Mouse (Mus musculus) neural tube, embryonic 14.5 days (tissue): Measurements from ENCODE around the gene Tmem41a. TPM values are rescaled to one million over a fixed set of nuclear protein-coding genes. Genes with fewer than 3 reads are reported as not detected.

Source experiments
- ATAC-seq: fragments of 200-750 bp; cut with Nextera tagmentation; 2 replicates; pipeline ENCODE4 v1.8.0; 2017; ENCODE audit warnings: low read depth, mild to moderate bottlenecking, moderate TSS enrichment, moderate library complexity
- H3K27ac ChIP-seq: fragments of 300-500 bp; sonication (generic); 2 replicates; pipeline ENCODE4 v1.5.1; 2014; ENCODE audit warnings: low read depth, mild to moderate bottlenecking, control low read depth, low read length, moderate library complexity, mixed read lengths
- H3K27me3 ChIP-seq: fragments of 300-500 bp; sonication (generic); 2 replicates; pipeline ENCODE4 v1.6.1; 2014; ENCODE audit warnings: low read length; ENCODE audit not compliant: control insufficient read depth, insufficient read depth
- H3K36me3 ChIP-seq: fragments of 300-500 bp; sonication (generic); 2 replicates; pipeline ENCODE4 v1.6.1; 2014; ENCODE audit warnings: low read length, mixed read lengths; ENCODE audit not compliant: control insufficient read depth, insufficient read depth
- H3K4me1 ChIP-seq: fragments of 300-500 bp; sonication (generic); 2 replicates; pipeline ENCODE4 v1.6.1; 2014; ENCODE audit warnings: low read length; ENCODE audit not compliant: control insufficient read depth, insufficient read depth
- H3K4me2 ChIP-seq: fragments of 300-500 bp; sonication (generic); 2 replicates; pipeline ENCODE4 v1.6.1; 2014; ENCODE audit warnings: mild to moderate bottlenecking, low read depth, low read length, control low read depth
- H3K4me3 ChIP-seq: fragments of 300-500 bp; sonication (generic); 2 replicates; pipeline ENCODE4 v1.5.1; 2014; ENCODE audit warnings: low read depth, low read length, control low read depth, mixed read lengths
- H3K9ac ChIP-seq: fragments of 300-500 bp; sonication (generic); replicated peaks from 2 replicates; pipeline ENCODE4 v1.6.1; 2014; ENCODE audit warnings: low read depth, mild to moderate bottlenecking, control low read depth, low read length, mixed read lengths
- H3K9me3 ChIP-seq: fragments of 300-500 bp; sonication (generic); 2 replicates; pipeline ENCODE4 v1.6.1; 2016; ENCODE audit warnings: low read length; ENCODE audit not compliant: control insufficient read depth
- WGBS: fragments of 180-500 bp; shearing (Covaris S2); extraction: QIAGEN DNeasy Blood & Tissue Kit; methylation state at CpG from one replicate; pipeline ENCODE4 v1.1.7; 2014; 5-methylcytosine and 5-hydroxymethylcytosine counted together
- polyA plus RNA-seq: library from polyadenylated mRNA; unstranded; fragments of >200 nt; fragmentation: Nextera tagmentation; extraction: Ambion mirVana; gene quantifications from 2 replicates; pipeline ENCODE4 v1.2.1, GENCODE M21; 2014

The Tmem41a gene
- polyA plus RNA-seq, 1 experiment from 2014 or later: 50.6 TPM

DNA sequence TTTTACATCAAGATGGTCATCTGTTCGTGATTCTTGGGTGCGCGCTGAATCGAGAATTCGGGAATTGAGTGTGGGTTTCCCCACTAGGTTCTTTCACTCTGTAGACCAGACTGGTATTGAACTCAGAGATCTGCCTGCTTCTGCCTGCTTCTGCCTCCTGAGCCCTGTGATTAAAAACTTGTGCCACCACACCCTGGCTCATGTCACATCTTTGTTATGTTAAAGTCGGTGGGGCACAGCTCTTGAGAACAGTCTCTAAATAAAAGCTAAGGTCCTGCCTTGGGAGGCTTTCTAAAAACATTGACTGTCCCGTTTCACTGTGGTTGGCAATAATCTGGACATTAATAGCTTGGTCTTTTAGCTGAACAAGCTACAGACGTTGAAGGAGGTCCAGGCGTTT is 35.8 kb upstream of the Tmem41a start:
- no peak overlapping the region for H3K4me3 ChIP-seq
- H3K9ac ChIP-seq: no peak overlapping the region
- no peak for ATAC-seq
- H3K27me3 ChIP-seq: no peaks in the 10 kb centered on the region
- 95% methylated on average over 9 of the region's 9 CpGs for whole genome bisulfite sequencing
- H3K9me3 ChIP-seq: no peaks in the 10 kb centered on the region
- H3K36me3 ChIP-seq: no peaks in the 10 kb centered on the region
- H3K4me2 ChIP-seq: no peak overlapping the region
- no peak overlapping the region for H3K27ac ChIP-seq
- H3K4me1 ChIP-seq: no peaks in the 10 kb centered on the region

DNA sequence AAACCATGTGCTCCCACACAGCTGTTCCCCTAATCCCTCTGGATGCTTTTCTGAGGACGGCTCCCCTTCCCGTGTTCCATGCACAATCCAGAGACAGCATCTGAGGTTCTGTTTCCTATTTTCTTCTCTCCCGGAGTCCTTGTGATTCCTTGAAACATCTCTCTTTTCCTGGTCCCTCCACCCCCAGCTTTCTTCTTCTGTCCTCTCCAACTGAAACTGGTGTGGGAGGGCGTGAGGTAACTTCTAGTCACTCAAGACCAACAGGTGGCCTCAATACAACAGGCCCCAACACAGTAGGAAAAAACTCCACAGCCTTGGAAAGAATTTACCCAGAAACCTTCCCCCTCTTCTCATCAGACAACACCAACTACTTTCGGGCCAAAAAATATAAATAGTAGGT is 30.0 kb upstream of the Tmem41a start:
- Histone ChIP-seq H3K9me3 (no peaks in the 10 kb centered on the region), H3K9ac (no peak overlapping the region), H3K4me3 (no peak overlapping the region), H3K27ac (no peak overlapping the region), H3K27me3 (no peaks in the 10 kb centered on the region), H3K4me2 (no peak overlapping the region), H3K36me3 (no peaks in the 10 kb centered on the region), H3K4me1 (peaks cover 3% of the 10 kb centered on the region; the same call in 1 of the 2 replicates)
- WGBS: 87% methylated on average over 5 of the region's 5 CpGs
- ATAC-seq: no peak

GRCm38 (mm10) chr16:21976203-21976602 is 28.9 kb upstream of the Tmem41a start:
- H3K27me3 ChIP-seq: no peaks in the 10 kb centered on the region
- WGBS: 2% methylated on average over 16 of the region's 16 CpGs
- H3K9me3 ChIP-seq: no peaks in the 10 kb centered on the region
- H3K4me3 ChIP-seq: no peak overlapping the region
- no peaks in the 10 kb centered on the region for H3K36me3 ChIP-seq
- H3K4me2 ChIP-seq: peak overlapping the region; percentile 18; the same call in 1 of the 2 replicates
- H3K27ac ChIP-seq: no peak overlapping the region
- peaks cover 3% of the 10 kb centered on the region; the same call in 1 of the 2 replicates for H3K4me1 ChIP-seq
- no peak overlapping the region for H3K9ac ChIP-seq
- no peak for ATAC-seq

GRCm38 (mm10) chr16:21971446-21971845 is 24.1 kb upstream of the Tmem41a start:
- Histone ChIP-seq H3K36me3 (no peaks in the 10 kb centered on the region), H3K4me2 (no peak overlapping the region), H3K9ac (no peak overlapping the region), H3K9me3 (no peaks in the 10 kb centered on the region), H3K27ac (no peak overlapping the region), H3K27me3 (no peaks in the 10 kb centered on the region), H3K4me1 (peaks cover 3% of the 10 kb centered on the region; the same call in 1 of the 2 replicates), H3K4me3 (no peak overlapping the region)
- WGBS: 82% methylated on average over 4 of the region's 4 CpGs
- no peak for ATAC-seq

GRCm38 (mm10) chr16:21970536-21970935 is 23.2 kb upstream of the Tmem41a start:
- 93% methylated on average over 6 of the region's 6 CpGs for WGBS
- no peak for ATAC-seq
- H3K27ac ChIP-seq: no peak overlapping the region
- H3K27me3 ChIP-seq: no peaks in the 10 kb centered on the region
- H3K4me1 ChIP-seq: no peaks in the 10 kb centered on the region
- no peaks in the 10 kb centered on the region for H3K36me3 ChIP-seq
- no peak overlapping the region for H3K9ac ChIP-seq
- H3K4me2 ChIP-seq: no peak overlapping the region
- no peak overlapping the region for H3K4me3 ChIP-seq
- no peaks in the 10 kb centered on the region for H3K9me3 ChIP-seq

DNA sequence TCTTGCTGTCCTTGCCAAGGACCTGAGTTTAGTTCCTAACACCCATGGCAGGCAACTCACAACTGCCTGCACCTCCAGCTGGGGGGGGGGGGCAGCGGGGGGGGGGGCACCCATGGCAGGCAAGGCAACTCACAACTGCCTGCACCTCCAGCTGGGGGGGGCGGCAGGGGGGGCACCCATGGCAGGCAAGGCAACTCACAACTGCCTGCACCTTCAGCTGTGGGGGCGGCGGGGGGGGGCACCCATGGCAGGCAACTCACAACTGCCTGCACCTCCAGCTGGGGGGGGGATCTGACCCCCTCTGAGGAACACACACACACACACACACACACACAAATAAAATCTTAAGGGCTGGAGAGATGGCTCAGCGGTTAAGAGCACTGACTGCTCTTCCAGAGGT is 22.5 kb upstream of the Tmem41a start:
- no peaks in the 10 kb centered on the region for H3K36me3 ChIP-seq
- ATAC-seq: no peak
- no peaks in the 10 kb centered on the region for H3K27me3 ChIP-seq
- no peaks in the 10 kb centered on the region for H3K9me3 ChIP-seq
- 90% methylated on average over 5 of the region's 5 CpGs for WGBS
- H3K27ac ChIP-seq: no peak overlapping the region
- no peak overlapping the region for H3K4me3 ChIP-seq
- H3K4me1 ChIP-seq: no peaks in the 10 kb centered on the region
- H3K9ac ChIP-seq: no peak overlapping the region
- no peak overlapping the region for H3K4me2 ChIP-seq

DNA sequence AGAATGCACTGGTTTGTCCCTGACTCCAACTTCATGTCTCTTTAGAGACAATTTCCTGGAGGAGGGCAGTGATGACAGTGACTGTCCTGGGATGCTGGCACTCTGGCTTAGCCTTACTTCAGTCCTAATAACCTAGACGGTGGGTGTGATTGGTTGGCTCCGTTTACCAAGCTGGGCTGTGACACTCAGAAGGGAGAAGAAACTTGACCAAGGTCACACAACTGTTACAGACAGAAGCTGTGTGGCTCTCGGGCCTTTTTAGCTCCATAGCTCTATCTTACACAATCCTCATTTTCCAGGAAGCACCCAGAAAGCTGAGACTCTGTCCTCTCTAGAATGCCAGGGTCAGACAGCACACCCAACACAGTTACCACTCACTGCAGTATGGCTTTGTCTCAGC is 18.2 kb upstream of the Tmem41a start:
- Histone ChIP-seq H3K9ac (no peak overlapping the region), H3K4me3 (no peak overlapping the region), H3K36me3 (no peaks in the 10 kb centered on the region), H3K4me1 (no peaks in the 10 kb centered on the region), H3K9me3 (no peaks in the 10 kb centered on the region), H3K4me2 (no peak overlapping the region), H3K27me3 (no peaks in the 10 kb centered on the region), H3K27ac (no peak overlapping the region)
- WGBS: 86% methylated on average over 3 of the region's 3 CpGs
- no peak for ATAC-seq

DNA sequence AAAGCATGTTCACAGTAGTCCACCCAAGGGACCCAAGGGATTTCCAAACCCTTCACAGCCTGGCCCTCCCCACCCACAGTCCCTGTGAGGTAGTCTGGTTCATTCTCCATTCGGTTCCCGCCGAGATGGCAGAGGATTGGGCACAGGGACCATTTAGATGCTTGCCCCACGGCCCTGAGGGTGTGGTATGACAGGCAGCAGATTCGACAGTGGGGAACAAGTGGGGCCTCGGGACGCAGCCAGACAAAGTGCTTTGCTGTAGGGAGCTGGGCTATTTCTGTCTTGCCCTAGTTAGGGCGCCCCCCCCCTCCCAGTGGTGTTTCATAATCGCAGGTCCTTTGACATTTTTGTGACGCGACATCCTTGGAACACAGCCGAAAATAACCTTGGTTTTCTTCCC is 8.2 kb upstream of the Tmem41a start:
- no peak overlapping the region for H3K27ac ChIP-seq
- no peaks in the 10 kb centered on the region for H3K36me3 ChIP-seq
- no peaks in the 10 kb centered on the region for H3K27me3 ChIP-seq
- no peaks in the 10 kb centered on the region for H3K4me1 ChIP-seq
- H3K4me3 ChIP-seq: no peak overlapping the region
- H3K9ac ChIP-seq: no peak overlapping the region
- no peak overlapping the region for H3K4me2 ChIP-seq
- H3K9me3 ChIP-seq: no peaks in the 10 kb centered on the region
- whole genome bisulfite sequencing: 83% methylated on average over 12 of the region's 12 CpGs
- ATAC-seq: no peak

DNA sequence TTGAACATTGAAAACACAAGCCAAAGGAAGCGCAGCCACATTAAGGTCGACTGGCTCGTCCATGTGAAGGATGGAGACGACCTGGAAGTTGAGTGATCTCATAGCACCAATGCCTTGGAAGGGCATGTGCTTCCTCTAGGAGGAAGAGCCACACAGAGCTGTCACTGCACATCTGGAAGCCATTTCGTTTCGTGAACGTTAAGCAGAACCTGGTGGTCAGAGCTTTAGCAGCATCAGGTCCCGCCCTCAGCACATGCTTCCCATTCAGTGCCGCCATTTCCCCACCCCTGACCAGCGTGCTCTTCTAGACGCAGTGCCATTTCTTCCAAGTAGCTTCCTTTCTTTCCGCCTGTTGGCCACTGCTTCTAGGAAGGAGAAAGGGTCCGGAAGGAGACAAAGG is 18.9 kb downstream of the Tmem41a start:
- no peak overlapping the region for H3K27ac ChIP-seq
- no peak for ATAC-seq
- H3K9me3 ChIP-seq: no peaks in the 10 kb centered on the region
- H3K4me3 ChIP-seq: no peak overlapping the region
- no peak overlapping the region for H3K4me2 ChIP-seq
- no peaks in the 10 kb centered on the region for H3K4me1 ChIP-seq
- H3K27me3 ChIP-seq: no peaks in the 10 kb centered on the region
- WGBS: 87% methylated on average over 13 of the region's 13 CpGs
- H3K36me3 ChIP-seq: peaks cover 27% of the 10 kb centered on the region
- no peak overlapping the region for H3K9ac ChIP-seq

GRCm38 (mm10) chr16:21916681-21917080 is 30.7 kb downstream of the Tmem41a start:
- Histone ChIP-seq H3K27me3 (no peaks in the 10 kb centered on the region), H3K27ac (no peak overlapping the region), H3K9me3 (no peaks in the 10 kb centered on the region), H3K4me1 (no peaks in the 10 kb centered on the region), H3K4me3 (no peak overlapping the region), H3K36me3 (peaks cover 24% of the 10 kb centered on the region), H3K4me2 (no peak overlapping the region), H3K9ac (no peak overlapping the region)
- no peak for ATAC-seq
- 77% methylated on average over 7 of the region's 7 CpGs for WGBS
